Mouse (Mus musculus) adrenal gland, adult (tissue): Measurements from ENCODE around the gene Pik3r5.

Source experiments
- DNase-seq, 2 experiments: peaks; one replicate each; pipeline ENCODE4 v3.0.0; 2022 to 2023; ENCODE audit warnings: low spot score in 1 of 2; ENCODE audit not compliant: inconsistent age in 2 of 2

The Pik3r5 gene

GRCm38 (mm10) chr11:68482001-68482400 is 50.1 kb downstream of the Pik3r5 start:
- no peak for DNase-seq

GRCm38 (mm10) chr11:68483213-68483612 is 51.3 kb downstream of the Pik3r5 start:
- no peak for DNase-seq

GRCm38 (mm10) chr11:68484431-68484830 is 52.5 kb downstream of the Pik3r5 start:
- no peak for DNase-seq

GRCm38 (mm10) chr11:68485206-68485942 is 53.5 kb downstream of the Pik3r5 start:
- DNase-seq: peak in 1 of 2 experiments; percentile 71

GRCm38 (mm10) chr11:68486093-68486492 is 54.2 kb downstream of the Pik3r5 start:
- DNase-seq: no peak

- DNase-seq: no peak
These were observed 55.8 kb downstream of the Pik3r5 start for GRCm38 (mm10) chr11:68487720-68488119.

DNA sequence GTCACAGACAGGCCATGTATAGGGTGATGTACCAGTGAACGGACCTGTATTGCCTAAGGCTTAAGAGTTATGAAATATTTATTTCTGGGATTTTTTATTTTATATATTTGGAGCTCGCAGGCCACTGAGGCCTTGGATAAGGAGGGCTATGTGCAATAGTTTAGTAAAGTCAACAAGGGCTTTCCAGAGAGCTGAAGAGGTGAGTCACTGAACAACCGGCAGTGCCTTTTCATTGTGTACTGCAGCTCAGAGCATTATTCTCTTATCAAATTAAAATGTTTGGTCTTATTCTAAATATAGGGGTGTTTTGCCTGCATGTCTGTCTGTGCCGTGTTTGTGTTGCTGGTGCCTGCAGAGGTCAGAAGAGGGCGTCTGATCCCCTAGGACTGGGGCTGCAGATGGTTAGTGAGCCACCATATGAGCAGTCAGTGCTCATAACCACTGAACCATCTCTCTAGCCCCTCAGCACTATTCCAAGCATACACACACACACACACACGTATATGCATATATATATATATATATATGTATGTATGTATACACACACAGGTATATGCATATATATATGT is 56.4 kb downstream of the Pik3r5 start:
- no peak for DNase-seq

DNA sequence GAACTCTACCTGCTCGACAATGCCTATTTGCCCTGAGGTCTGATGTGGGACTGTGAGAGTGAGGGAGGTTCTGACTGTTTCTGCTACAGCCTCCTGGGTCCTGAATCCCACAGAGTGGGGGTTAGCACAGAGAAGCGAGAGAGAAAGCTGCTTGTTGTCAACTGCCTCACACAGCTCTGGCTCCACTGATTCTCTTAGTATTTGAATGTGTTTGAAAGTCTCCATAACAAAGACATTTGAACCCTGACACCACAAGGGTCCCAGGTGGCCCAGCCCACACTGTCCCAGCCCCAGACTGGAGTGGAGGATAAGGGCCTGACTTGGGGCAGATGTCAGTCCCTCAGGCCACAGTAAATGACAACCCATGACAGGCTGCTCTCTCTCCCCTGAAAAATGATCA is 57.3 kb downstream of the Pik3r5 start:
- no peak for DNase-seq

DNA sequence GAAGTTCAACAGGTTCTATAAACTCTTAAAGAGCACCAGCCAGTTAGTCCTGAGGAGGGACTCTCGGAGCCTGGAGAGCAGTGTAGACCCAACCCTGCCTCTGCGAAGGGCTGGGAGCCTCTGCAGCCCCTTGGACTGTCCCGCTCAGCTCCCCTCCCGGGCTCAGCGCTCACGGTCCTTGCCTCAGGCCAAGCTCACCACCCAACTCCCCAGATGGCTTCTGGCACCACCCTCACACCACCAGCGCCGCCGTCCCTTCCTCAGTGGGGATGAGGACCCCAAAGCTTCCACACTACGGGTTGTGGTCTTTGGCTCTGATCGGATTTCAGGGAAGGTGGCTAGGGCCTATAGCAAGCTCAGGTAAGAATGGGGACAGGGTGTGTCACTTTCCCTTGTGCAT is 60.7 kb downstream of the Pik3r5 start:
- DNase-seq: no peak

DNA sequence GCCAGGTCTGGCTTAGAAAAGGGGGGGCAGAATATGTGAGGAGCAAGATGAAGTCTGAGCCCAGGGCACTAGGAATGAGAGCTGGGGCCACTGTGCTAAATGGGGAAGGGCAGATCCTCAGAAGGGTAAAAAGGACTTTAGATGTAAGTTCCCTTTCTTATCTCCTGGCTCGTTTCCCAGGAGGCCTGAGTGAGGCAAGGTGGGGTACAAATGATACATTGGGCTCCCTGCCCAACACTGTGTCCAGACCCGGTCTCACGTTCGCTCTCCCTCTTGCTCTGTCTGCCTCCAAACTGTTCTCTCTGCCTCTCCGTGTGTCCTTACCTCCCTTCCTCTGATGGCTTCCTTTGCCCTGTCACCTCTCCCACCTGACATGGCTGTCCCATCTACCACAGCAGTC is 61.8 kb downstream of the Pik3r5 start:
- DNase-seq: no peak

- no peak for DNase-seq
These were observed 65.2 kb downstream of the Pik3r5 start for GRCm38 (mm10) chr11:68497081-68497480.

- no peak for DNase-seq
These were observed 66.6 kb downstream of the Pik3r5 start for GRCm38 (mm10) chr11:68498517-68498916.

GRCm38 (mm10) chr11:68498999-68499699 is 67.2 kb downstream of the Pik3r5 start:
- DNase-seq: no peak

- no peak for DNase-seq
These were observed 69.0 kb downstream of the Pik3r5 start for GRCm38 (mm10) chr11:68500949-68501350.

DNA sequence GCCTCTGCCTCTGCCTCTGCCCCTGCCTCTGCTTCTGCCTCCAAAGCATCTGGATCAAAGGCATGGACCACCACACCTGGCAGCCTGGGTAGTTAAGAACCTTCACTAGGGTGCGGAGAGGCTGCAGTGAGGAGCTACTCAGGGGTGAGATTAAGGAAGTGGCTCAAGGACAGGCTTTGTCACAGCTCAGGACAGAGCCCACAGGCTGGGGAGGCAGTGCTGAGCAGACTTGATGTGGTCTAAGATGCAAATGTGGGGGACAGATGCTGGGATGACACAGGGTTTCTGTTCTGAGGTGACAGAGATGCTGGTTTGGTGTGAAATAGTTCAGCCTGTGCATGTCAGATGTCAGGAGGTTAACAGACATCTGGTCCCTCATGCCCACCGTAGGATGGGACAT is 70.5 kb downstream of the Pik3r5 start:
- peak in 1 of 2 experiments; percentile 40 for DNase-seq

- DNase-seq: peak; percentile 28 to 55
These were observed 71.1 kb downstream of the Pik3r5 start, which contains the start of gene Pik3r6 for GRCm38 (mm10) chr11:68502902-68503629. Gene Pik3r6, plus strand, starts transcription at chr11:68503019.

GRCm38 (mm10) chr11:68504913-68505312 is 73.0 kb downstream of the Pik3r5 start:
- no peak for DNase-seq

DNA sequence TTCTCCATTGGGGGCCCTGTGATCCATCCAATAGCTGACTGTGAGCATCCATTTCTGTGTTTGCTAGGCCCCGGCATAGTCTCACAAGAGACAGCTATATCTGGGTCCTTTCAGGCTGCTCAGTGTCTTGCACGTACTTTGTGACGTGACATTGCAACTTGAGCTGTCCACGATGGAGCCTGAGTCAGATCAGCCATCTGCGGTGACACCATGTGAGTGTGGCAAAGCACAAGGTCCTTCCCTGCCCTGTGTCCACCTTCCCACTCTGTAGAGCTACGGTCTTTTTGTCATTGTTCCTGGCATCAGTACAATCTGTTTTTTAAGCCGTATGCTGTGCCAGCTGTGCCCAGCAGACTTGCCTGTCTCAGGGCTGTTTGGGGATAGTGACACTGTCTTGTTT is 75.3 kb downstream of the Pik3r5 start:
- no peak for DNase-seq

- DNase-seq: no peak
These were observed 76.7 kb downstream of the Pik3r5 start for GRCm38 (mm10) chr11:68508619-68509018.

DNA sequence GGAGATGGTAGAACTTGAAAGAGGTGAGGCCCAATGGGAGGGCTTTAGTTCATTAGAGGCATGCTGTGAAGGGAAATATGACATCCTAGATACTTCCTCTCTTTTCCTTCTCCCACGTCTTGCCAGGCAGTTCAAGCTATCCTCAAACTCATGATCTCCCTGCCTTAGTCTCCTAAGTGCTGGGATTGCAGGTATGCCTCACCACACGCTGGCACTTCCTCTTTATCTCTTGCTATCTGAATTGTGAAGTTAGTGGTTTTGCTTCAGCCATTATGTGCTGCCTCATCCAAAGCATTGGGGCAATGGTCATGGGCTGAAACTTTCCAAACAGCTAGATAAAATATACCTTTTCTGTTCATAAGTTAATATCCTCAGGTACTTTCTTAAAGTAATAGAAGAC is 77.3 kb downstream of the Pik3r5 start:
- DNase-seq: no peak

DNA sequence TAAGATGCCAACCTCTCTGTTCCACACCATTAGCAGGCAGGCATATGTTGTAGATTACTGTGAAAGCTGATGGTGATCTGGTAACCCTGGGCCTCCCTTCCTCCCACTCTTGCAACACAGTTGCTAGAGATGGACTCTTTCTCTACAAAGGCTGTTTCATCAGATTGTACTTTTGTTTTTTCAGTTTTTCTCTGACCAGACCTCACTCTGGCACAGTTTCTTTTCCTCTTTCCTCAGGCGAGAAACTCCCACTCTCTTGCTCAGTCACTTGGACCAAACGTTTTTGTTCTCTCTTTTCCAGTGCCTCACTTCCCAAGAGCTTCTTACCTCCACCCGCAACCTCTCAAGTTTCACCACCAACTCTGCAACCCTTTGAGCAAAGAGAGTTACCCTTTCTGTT is 82.0 kb downstream of the Pik3r5 start:
- no peak for DNase-seq
